Mouse (Mus musculus): Measurements from ENCODE around the gene Klf5.

- TF ChIP-seq CTCF (IDR thresholded peaks at IDR 0.05) (no peak), EP300 (IDR thresholded peaks at IDR 0.05) (no peak)
Measured at GRCm38 (mm10) chr14:99278312-99278711, 20.2 kb upstream of the Klf5 start.
